11 mouse cellular contexts compared by ENCODE assay signal in genomic region chr13:53217396-53217975, GRCm38 (mm10).
A peak's percentile ranks its signal among the peaks of the same experiment; 100 is the strongest.
DNase-seq lines count a peak whose midpoint lies in the region; TF ChIP-seq lines count a peak whose summit lies in the region.
"Had no signal": no experiment of that assay in that cellular context is flagged by ENCODE, and none has a peak within 500 bp of the region (broad histone marks: within the 10 kb centered on the region; RNA-seq: fewer than 3 reads in every experiment).

No protein-coding gene starts in this region.

- WGBS in kidney, adult 2 months = 48% methylated on average over 6 of the region's 6 CpGs

- H3K4me1 ChIP-seq in kidney, adult 2 months (ENCODE audit: control insufficient read depth, insufficient read depth, low read length) = no peaks in the 10 kb centered on the region

- no peak for TF ChIP-seq POLR2A in kidney, adult 2 months (IDR thresholded peaks at IDR 0.05; ENCODE audit: low read depth, low read length)

- H3K27ac ChIP-seq in kidney, adult 2 months (ENCODE audit: insufficient read depth, low read depth, low read length) = no peak overlapping the region
- H3K27ac ChIP-seq: forebrain, embryonic 10.5 days had no signal

- TF ChIP-seq CTCF in kidney, adult 2 months (conservative IDR thresholded peaks at IDR 0.05; ENCODE audit: insufficient read depth, insufficient read length, low read depth, low read length) = no peak

- DNase-seq in adrenal gland, adult (ENCODE audit: inconsistent age in 2 of 2, low spot score in 1 of 2) = peak; percentile 19 to 51
- no peak for DNase-seq in adrenal gland, postnatal 4 days (ENCODE audit: low spot score in 2 of 2)
- DNase-seq in kidney, adult 2 months = peak; percentile 52
- DNase-seq in kidney, adult 18-20 months = no peak
- DNase-seq in kidney, adult 9 months = peak; percentile 21
- DNase-seq in lung, postnatal 4 days = peak; percentile 41 to 77
- DNase-seq in cerebellum, adult 11-12 months = no peak
- DNase-seq in layer of hippocampus, postnatal 36 days = no peak
- DNase-seq: embryo, embryonic 11 days had no signal

- no peaks in the 10 kb centered on the region for H3K27me3 ChIP-seq in kidney, adult 2 months (replicated peaks; ENCODE audit: control insufficient read depth, insufficient read depth, low read length)

- no peak overlapping the region for H3K4me3 ChIP-seq in kidney, adult 2 months (ENCODE audit: insufficient read depth, low read depth, low read length)
- H3K4me3 ChIP-seq: forebrain, embryonic 10.5 days; myocyte had no signal

- no peaks in the 10 kb centered on the region for H3K36me3 ChIP-seq in kidney, adult 2 months (ENCODE audit: control insufficient read depth, insufficient read depth, low read length)

Comparison
In these comparisons a context has a peak if more than half of its experiments do, and no peak if none do; other contexts are left out.
1. DNase-seq: peak in adrenal gland, adult (2 of 2), kidney, adult 2 months (single experiment), kidney, adult 9 months (single experiment) and lung, postnatal 4 days (2 of 2); none in adrenal gland, postnatal 4 days (0 of 2), kidney, adult 18-20 months (single experiment), cerebellum, adult 11-12 months (single experiment) and layer of hippocampus, postnatal 36 days (0 of 2).